Mouse (Mus musculus): ENCODE measurements around the gene Ell. TPM values are rescaled to one million over a fixed set of nuclear protein-coding genes. Genes with fewer than 3 reads are reported as not detected.

Ell gene
- polyA plus RNA-seq, 1 experiment from 2014 or later, result 21.8 TPM

DNA sequence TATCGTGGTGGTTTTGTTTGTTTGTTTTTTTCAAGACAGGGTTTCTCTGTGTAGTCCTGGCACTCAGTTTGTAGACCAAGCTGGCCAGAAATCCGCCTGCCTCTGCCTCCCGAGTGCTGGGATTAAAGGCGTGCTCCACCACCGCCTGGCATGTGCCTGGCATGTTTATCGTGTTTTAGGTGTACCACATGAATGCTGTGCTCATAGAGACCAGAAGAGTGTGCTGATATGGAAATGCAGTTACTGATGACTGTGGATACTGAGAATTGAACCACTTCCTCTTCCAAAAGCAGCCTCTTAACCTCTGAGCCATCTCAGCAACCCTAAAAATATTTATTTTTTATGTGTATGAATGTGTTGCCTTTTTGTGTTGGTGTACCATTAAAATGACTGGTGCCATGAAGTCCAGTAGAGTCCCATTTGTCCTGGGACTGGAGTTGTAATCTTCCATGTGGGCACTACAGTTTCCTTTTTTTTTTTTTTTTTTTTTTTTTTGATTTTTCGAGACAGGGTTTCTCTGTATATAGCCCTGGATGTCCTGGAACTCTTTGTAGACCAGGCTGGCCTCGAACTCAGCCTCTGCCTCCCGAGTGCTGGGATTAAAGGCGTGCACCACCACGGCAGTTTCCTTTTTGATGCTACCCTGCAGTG lies 26.9 kb upstream of the Ell start:
- Histone ChIP-seq H3K36me3 (ENCODE audit: control insufficient read depth, insufficient read depth, low read length) (peaks cover 11% of the 10 kb centered on the region; the same call in 1 of the 2 replicates), H3K4me2 (ENCODE audit: low read depth, low read length, severe bottlenecking) (0 out of 2 replicates have a peak overlapping the region, but pooled peaks have one; percentile 11)

GRCm38 (mm10) chr8:70513441-70513840 lies 25.8 kb upstream of the Ell start:
- Histone ChIP-seq H3K9me3 (ENCODE audit: control insufficient read depth, low read length) (no peaks in the 10 kb centered on the region), H3K27ac (ENCODE audit: low read depth, low read length) (no peak overlapping the region), H3K4me3 (ENCODE audit: low read depth, low read length) (no peak overlapping the region), H3K4me2 (ENCODE audit: low read depth, low read length, severe bottlenecking) (no peak overlapping the region), H3K9ac (ENCODE audit: low read length) (no peak overlapping the region), H3K4me1 (replicated peaks; ENCODE audit: control insufficient read depth, insufficient read depth, low read length) (peaks cover 11% of the 10 kb centered on the region; the same call in 1 of the 2 replicates), H3K36me3 (ENCODE audit: control insufficient read depth, insufficient read depth, low read length) (peaks cover 5% of the 10 kb centered on the region; the same call in 1 of the 2 replicates), H3K27me3 (ENCODE audit: control insufficient read depth, insufficient read depth, low read length) (no peaks in the 10 kb centered on the region)
- no peak for ATAC-seq (replicated peaks; ENCODE audit: low FRiP score)
- DNase-seq (ENCODE audit: low spot score), result no peak
- 84% methylated on average over 2 of the region's 2 CpGs for WGBS

More for the DNA sequence above, 26.9 kb upstream of the Ell start:
- H3K9me3 ChIP-seq (ENCODE audit: control insufficient read depth, low read length), result no peaks in the 10 kb centered on the region
- H3K27ac ChIP-seq (ENCODE audit: low read depth, low read length), result no peak overlapping the region
- WGBS, result 92% methylated on average over 11 of the region's 11 CpGs
- no peak for ATAC-seq (replicated peaks; ENCODE audit: low FRiP score)
- DNase-seq (ENCODE audit: low spot score), result no peak
- H3K9ac ChIP-seq (ENCODE audit: low read length), result no peak overlapping the region
- H3K4me3 ChIP-seq (ENCODE audit: low read depth, low read length), result no peak overlapping the region
- peaks cover 12% of the 10 kb centered on the region; the same call in 1 of the 2 replicates for H3K4me1 ChIP-seq (replicated peaks; ENCODE audit: control insufficient read depth, insufficient read depth, low read length)
- no peaks in the 10 kb centered on the region for H3K27me3 ChIP-seq (ENCODE audit: control insufficient read depth, insufficient read depth, low read length)

- Histone ChIP-seq H3K27ac (ENCODE audit: low read depth, low read length) (no peak overlapping the region), H3K27me3 (ENCODE audit: control insufficient read depth, insufficient read depth, low read length) (no peaks in the 10 kb centered on the region), H3K4me3 (ENCODE audit: low read depth, low read length) (no peak overlapping the region), H3K4me1 (replicated peaks; ENCODE audit: control insufficient read depth, insufficient read depth, low read length) (peaks cover 4% of the 10 kb centered on the region), H3K4me2 (ENCODE audit: low read depth, low read length, severe bottlenecking) (no peak overlapping the region), H3K9ac (ENCODE audit: low read length) (no peak overlapping the region), H3K36me3 (ENCODE audit: control insufficient read depth, insufficient read depth, low read length) (peaks cover 2% of the 10 kb centered on the region; the same call in 1 of the 2 replicates), H3K9me3 (ENCODE audit: control insufficient read depth, low read length) (no peaks in the 10 kb centered on the region)
- DNase-seq (ENCODE audit: low spot score), result no peak
- ATAC-seq (replicated peaks; ENCODE audit: low FRiP score), result no peak
- WGBS, result 72% methylated on average over 10 of the region's 10 CpGs
Observed at GRCm38 (mm10) chr8:70517940-70518643, 21.2 kb upstream of the Ell start.

DNA sequence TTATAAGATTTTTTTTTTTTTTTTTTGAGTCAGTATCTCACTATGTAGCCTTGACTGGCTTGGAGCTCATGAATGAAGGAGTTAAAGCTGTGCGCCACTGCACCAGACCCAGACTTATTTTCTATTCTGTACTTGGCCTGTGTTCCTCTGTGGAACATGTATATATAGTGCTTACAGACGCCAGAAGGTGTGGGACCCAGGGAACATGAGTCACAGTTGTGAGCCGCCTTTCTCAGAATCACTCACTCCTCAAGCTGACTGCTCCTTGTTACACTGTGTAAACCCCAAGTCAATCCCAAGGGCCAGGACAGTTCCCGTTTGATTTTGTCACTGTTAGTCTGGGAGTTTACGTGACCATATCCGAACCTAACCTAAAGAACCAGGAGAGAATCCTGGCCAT lies 20.2 kb upstream of the Ell start:
- 90% methylated on average over 6 of the region's 6 CpGs for WGBS
- Histone ChIP-seq H3K27me3 (ENCODE audit: control insufficient read depth, insufficient read depth, low read length) (no peaks in the 10 kb centered on the region), H3K4me3 (ENCODE audit: low read depth, low read length) (no peak overlapping the region), H3K27ac (ENCODE audit: low read depth, low read length) (no peak overlapping the region), H3K36me3 (ENCODE audit: control insufficient read depth, insufficient read depth, low read length) (no peaks in the 10 kb centered on the region; the same call in 1 of the 2 replicates), H3K4me2 (ENCODE audit: low read depth, low read length, severe bottlenecking) (no peak overlapping the region), H3K9ac (ENCODE audit: low read length) (no peak overlapping the region), H3K9me3 (ENCODE audit: control insufficient read depth, low read length) (no peaks in the 10 kb centered on the region), H3K4me1 (replicated peaks; ENCODE audit: control insufficient read depth, insufficient read depth, low read length) (peaks cover 4% of the 10 kb centered on the region)
- ATAC-seq (replicated peaks; ENCODE audit: low FRiP score) (no peak), DNase-seq (ENCODE audit: low spot score) (no peak)

GRCm38 (mm10) chr8:70519606-70520005 lies 19.7 kb upstream of the Ell start:
- no peaks in the 10 kb centered on the region; the same call in 1 of the 2 replicates for H3K36me3 ChIP-seq (ENCODE audit: control insufficient read depth, insufficient read depth, low read length)
- H3K9ac ChIP-seq (ENCODE audit: low read length), result no peak overlapping the region
- ATAC-seq (replicated peaks; ENCODE audit: low FRiP score) (no peak), DNase-seq (ENCODE audit: low spot score) (no peak)
- no peaks in the 10 kb centered on the region for H3K27me3 ChIP-seq (ENCODE audit: control insufficient read depth, insufficient read depth, low read length)
- H3K4me1 ChIP-seq (replicated peaks; ENCODE audit: control insufficient read depth, insufficient read depth, low read length), result peaks cover 4% of the 10 kb centered on the region
- no peak overlapping the region for H3K4me3 ChIP-seq (ENCODE audit: low read depth, low read length)
- H3K4me2 ChIP-seq (ENCODE audit: low read depth, low read length, severe bottlenecking), result no peak overlapping the region
- H3K27ac ChIP-seq (ENCODE audit: low read depth, low read length), result no peak overlapping the region
- no peaks in the 10 kb centered on the region for H3K9me3 ChIP-seq (ENCODE audit: control insufficient read depth, low read length)
- 79% methylated on average over 2 of the region's 2 CpGs for WGBS

- under 1% methylated on average over 51 of the region's 51 CpGs for WGBS
- no peaks in the 10 kb centered on the region for H3K9me3 ChIP-seq (ENCODE audit: control insufficient read depth, low read length)
- peak overlapping the region; percentile 67 for H3K4me3 ChIP-seq (ENCODE audit: low read depth, low read length)
- H3K27ac ChIP-seq (ENCODE audit: low read depth, low read length), result peak overlapping the region; percentile 50
- DNase-seq (ENCODE audit: low spot score), result peak; percentile 97
- H3K4me1 ChIP-seq (replicated peaks; ENCODE audit: control insufficient read depth, insufficient read depth, low read length), result peaks cover 6% of the 10 kb centered on the region
- no peaks in the 10 kb centered on the region for H3K36me3 ChIP-seq (ENCODE audit: control insufficient read depth, insufficient read depth, low read length)
- peak overlapping the region; percentile 75 for H3K9ac ChIP-seq (ENCODE audit: low read length)
- no peaks in the 10 kb centered on the region for H3K27me3 ChIP-seq (ENCODE audit: control insufficient read depth, insufficient read depth, low read length)
- H3K4me2 ChIP-seq (ENCODE audit: low read depth, low read length, severe bottlenecking), result peak overlapping the region; percentile 84
- peak; percentile 80 for ATAC-seq (replicated peaks; ENCODE audit: low FRiP score)
Observed at GRCm38 (mm10) chr8:70522592-70523403, 16.5 kb upstream of the Ell start.

GRCm38 (mm10) chr8:70527111-70527511 lies 12.1 kb upstream of the Ell start:
- no peak for DNase-seq (ENCODE audit: low spot score)
- no peaks in the 10 kb centered on the region for H3K9me3 ChIP-seq (ENCODE audit: control insufficient read depth, low read length)
- no peak overlapping the region for H3K27ac ChIP-seq (ENCODE audit: low read depth, low read length)
- peak overlapping the region; percentile 90 for H3K4me3 ChIP-seq (ENCODE audit: low read depth, low read length)
- peaks cover 4% of the 10 kb centered on the region; the same call in 1 of the 2 replicates for H3K36me3 ChIP-seq (ENCODE audit: control insufficient read depth, insufficient read depth, low read length)
- H3K27me3 ChIP-seq (ENCODE audit: control insufficient read depth, insufficient read depth, low read length), result no peaks in the 10 kb centered on the region
- 4% methylated on average over 8 of the region's 8 CpGs for WGBS
- peak overlapping the region; percentile 86 for H3K4me2 ChIP-seq (ENCODE audit: low read depth, low read length, severe bottlenecking)
- H3K9ac ChIP-seq (ENCODE audit: low read length), result peak overlapping the region; percentile 95
- peaks cover 10% of the 10 kb centered on the region for H3K4me1 ChIP-seq (replicated peaks; ENCODE audit: control insufficient read depth, insufficient read depth, low read length)
- no peak for ATAC-seq (replicated peaks; ENCODE audit: low FRiP score)

- no peaks in the 10 kb centered on the region for H3K9me3 ChIP-seq (ENCODE audit: control insufficient read depth, low read length)
- peak; percentile 99 for DNase-seq (ENCODE audit: low spot score)
- WGBS, result under 1% methylated on average over 53 of the region's 61 CpGs
- peaks cover 4% of the 10 kb centered on the region; the same call in 1 of the 2 replicates for H3K36me3 ChIP-seq (ENCODE audit: control insufficient read depth, insufficient read depth, low read length)
- peak within 1 kb of the TSS; percentile 72; the same call in 1 of the 2 replicates for H3K27ac ChIP-seq (ENCODE audit: low read depth, low read length)
- peak within 1 kb of the TSS; percentile 86 for H3K4me2 ChIP-seq (ENCODE audit: low read depth, low read length, severe bottlenecking)
- H3K4me3 ChIP-seq (ENCODE audit: low read depth, low read length), result peak within 1 kb of the TSS; percentile 90
- peak within 1 kb of the TSS; percentile 95 for H3K9ac ChIP-seq (ENCODE audit: low read length)
- ATAC-seq (replicated peaks; ENCODE audit: low FRiP score), result peak; percentile 93
- 0 out of 2 replicates have a peak, but pooled peaks cover 7% of the 10 kb centered on the region for H3K4me1 ChIP-seq (replicated peaks; ENCODE audit: control insufficient read depth, insufficient read depth, low read length)
- H3K27me3 ChIP-seq (ENCODE audit: control insufficient read depth, insufficient read depth, low read length), result no peaks in the 10 kb centered on the region
Observed at GRCm38 (mm10) chr8:70527512-70528181, 11.6 kb upstream of the Ell start, which contains the start of the genes Fkbp8 and Kxd1. TSS of gene Fkbp8 (plus strand) at chr8:70527724. TSS of gene Kxd1 (minus strand) at chr8:70527956.

Measured in forebrain, embryonic 11.5 days (tissue).